Mouse (Mus musculus) thymus, adult 2 months (tissue): ENCODE data around the gene Jup.

Source experiments
- CTCF ChIP-seq: fragments of 200-500 bp; IDR thresholded peaks from 2 replicates; pipeline ENCODE4 v1.5.1; 2012; ENCODE audit warnings: mild to moderate bottlenecking, control low read depth, low read length, moderate library complexity, borderline replicate concordance; ENCODE audit not compliant: control insufficient read depth, poor library complexity, insufficient read depth; ENCODE audit errors: extremely low read depth
- POLR2A ChIP-seq: fragments of 200-500 bp; IDR thresholded peaks from 2 replicates; pipeline ENCODE4 v1.6.1; 2012; ENCODE audit warnings: mild to moderate bottlenecking, low read length, control low read depth, moderate library complexity; ENCODE audit not compliant: control insufficient read depth, poor library complexity, insufficient read depth; ENCODE audit errors: extremely low read depth

DNA sequence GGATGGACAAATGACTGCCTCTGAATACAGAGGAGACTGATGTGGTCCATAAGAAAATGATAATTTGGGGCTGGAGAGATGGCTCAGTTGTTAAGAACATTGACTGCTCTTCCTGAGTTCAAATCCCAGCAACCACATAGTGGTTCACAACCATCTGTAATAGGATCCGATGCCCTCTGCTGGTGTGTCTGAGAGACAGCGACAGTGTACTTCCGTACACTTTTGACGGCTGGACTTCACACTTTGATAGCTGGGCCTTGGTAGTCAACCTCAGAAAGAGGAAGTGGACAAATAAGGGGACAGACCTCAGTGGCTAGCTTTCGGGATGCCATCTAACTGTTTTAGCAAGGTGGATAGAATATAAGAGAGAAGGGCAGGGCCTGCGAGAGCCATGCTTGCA, 37.4 kb downstream of the Jup start:
- no peak for TF ChIP-seq CTCF
- no peak for TF ChIP-seq POLR2A
